Mouse (Mus musculus) heart, adult 9 months (tissue): ENCODE data around the gene Dnajb11.

Experiments used
- DNase-seq, 2 experiments: peaks; one replicate each; pipeline ENCODE4 v3.0.0; 2022; ENCODE audit warnings: low spot score in 2 of 2

Gene Dnajb11

GRCm38 (mm10) chr16:22922433-22922832, 64.8 kb downstream of the Dnajb11 start:
- no peak for DNase-seq
